Mouse (Mus musculus) urinary bladder, adult 2 months (tissue): ENCODE measurements around the gene Phf3. TPM values are rescaled to one million over a fixed set of nuclear protein-coding genes. Genes with fewer than 3 reads are reported as not detected.
"Not testable (repeated sequence)": the region's sequence is repeated elsewhere in the genome, so short reads cannot be mapped to it uniquely, and the experiment has no call there.

Experiments used
- DNase-seq: peaks from one replicate; pipeline ENCODE4 v3.0.0; 2022; ENCODE audit warnings: low spot score
- polyA plus RNA-seq: library from polyadenylated mRNA; depleted of rRNA; stranded (reverse); fragments of >200 nt; gene quantifications from 2 replicates; pipeline ENCODE4 v1.2.3, GENCODE M21; 2012; rRNA removed

Phf3 gene
- polyA plus RNA-seq, 1 experiment = 29.2 TPM

DNA sequence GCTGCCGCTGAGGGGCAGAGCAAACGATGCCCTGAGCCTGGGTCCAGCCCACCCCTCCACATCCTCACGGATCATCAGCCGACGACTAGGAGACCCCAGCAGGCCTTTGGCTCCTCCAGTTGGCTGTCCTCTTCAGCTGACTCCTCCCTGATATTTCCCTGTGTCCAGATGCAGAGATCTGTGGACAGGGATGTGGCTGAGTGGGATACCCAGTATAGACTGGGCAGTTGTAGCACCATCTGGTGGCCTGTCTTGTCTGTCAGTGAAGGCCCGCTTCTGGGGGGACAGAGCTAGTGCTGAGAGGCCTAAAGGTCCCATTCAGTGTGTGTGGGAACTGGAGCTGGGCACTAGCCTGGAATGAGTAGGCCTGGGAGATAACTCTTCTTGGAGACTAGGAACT, 101.9 kb downstream of the Phf3 start:
- no peak for DNase-seq

DNA sequence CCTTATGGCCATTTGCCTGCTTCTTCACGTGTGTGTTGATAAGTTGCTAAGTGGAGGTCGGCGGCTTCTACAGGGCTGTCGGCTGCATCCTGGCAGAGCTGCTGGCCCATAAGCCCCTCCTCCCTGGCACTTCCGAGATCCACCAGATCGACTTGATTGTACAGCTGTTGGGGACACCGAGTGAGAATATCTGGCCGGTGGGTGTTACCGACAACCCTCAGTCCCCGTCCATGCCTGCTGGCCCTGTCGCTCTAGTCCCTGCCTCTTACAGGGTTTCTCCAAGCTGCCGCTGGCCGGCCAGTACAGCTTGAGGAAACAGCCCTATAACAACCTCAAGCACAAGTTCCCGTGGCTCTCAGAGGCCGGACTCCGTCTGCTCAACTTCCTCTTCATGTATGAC, 103.1 kb downstream of the Phf3 start:
- not testable (repeated sequence) for DNase-seq

DNA sequence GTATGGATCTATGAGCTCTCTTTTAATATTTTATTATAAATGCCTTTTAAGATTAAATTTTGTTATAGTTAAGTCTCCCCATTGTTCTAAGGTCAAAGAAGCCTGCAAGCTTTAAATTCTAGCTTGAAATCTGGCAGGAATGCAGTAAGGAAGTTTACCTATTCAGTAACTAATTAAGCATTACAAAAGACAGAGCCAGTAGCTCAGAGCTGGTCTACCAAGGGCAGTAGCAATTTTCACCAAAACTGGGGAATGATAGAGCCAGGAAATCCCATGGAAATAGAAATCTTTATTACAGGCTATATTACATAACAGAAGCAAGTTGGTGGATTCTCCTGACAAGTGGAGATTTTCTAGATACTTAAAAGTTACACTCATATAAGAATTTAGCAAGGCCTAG, 116.9 kb downstream of the Phf3 start:
- no peak for DNase-seq

DNA sequence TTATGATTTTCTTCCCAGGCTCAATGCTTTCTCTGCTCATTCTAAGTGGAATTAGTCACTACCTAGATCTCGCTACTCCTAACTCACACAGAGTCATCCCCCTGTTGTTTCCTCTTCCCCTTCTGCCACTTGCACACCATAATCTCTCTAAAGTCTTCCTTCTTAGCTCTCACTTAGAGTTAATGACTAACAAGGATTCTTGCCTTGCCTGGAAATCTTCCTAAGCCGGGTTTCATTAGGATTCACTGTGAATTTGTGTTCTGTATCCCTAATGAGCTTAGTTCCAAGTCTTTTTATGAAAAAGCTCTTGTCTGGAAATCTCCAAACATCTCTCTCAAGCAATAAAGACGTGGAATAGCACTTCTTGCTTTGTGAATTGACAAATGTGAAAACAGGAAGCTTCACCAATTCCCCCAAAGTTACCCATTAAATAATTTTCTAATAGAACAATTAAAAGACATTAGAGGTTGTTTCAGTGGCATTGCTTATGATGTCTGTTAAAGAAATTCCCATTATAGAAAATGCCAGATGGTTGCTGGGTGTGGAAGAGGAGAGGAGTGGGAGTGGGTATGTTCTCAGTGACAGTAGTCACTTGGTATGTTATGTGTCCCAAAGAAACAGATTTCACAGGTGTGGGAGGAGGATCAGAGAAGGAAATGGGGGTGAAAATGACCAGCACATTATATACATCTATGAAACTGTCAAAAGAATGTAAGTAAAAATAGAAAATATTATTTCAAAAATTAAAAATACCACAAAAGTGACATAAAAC, 118.1 kb downstream of the Phf3 start:
- no peak for DNase-seq

Other genes starting within 250 kb of the Phf3 start
- gene AC153137.1, start 104.0 kb upstream of the Phf3 start, polyA plus RNA-seq = 0.10 TPM in 1 of 2 replicates, not detected in the other